Mouse (Mus musculus): ENCODE results near the gene Fate1. TPM values are rescaled to one million over a fixed set of nuclear protein-coding genes. Genes with fewer than 3 reads are reported as not detected.

Gene Fate1
- total and polyA plus RNA-seq, 3 experiments = not detected

DNA sequence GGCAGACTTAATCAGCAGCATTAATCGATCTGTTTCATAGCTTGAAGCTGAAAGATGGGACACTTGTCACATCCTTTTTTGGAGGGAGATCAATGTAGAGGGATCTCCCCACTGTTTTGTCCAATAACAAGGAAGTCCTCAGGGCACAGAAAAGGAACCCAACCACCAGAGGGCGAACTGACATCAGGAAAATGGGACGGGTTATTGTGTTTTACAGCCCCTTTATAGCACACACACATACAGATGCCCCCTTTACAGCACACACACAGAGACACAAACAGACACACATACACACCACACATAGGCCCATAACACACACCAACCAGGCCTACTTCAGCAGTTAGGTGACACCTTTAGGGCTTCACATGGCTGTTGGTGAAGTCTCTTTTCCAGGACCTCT lies 40.0 kb downstream of the Fate1 start:
- peak; percentile 2 for DNase-seq (ENCODE audit: low read depth, low spot score)
- no peaks in the 10 kb centered on the region for H3K4me1 ChIP-seq (ENCODE audit: control insufficient read depth in 1 of 2, insufficient read depth in 2 of 2, low read length in 2 of 2)
- no peak overlapping the region for H3K4me3 ChIP-seq (ENCODE audit: control insufficient read depth in 1 of 2, insufficient read depth in 1 of 2, low read depth in 2 of 2, low read length in 2 of 2)
- peak in 1 of 3 experiments; percentile 19; a peak in 2 of 6 replicates for TF ChIP-seq CTCF (IDR thresholded peaks at IDR 0.05 in 2 of 3, conservative IDR thresholded peaks at IDR 0.05 in 1 of 3; ENCODE audit: control insufficient read depth in 1 of 3, insufficient read depth in 1 of 3, low read depth in 2 of 3, low read length in 3 of 3, poor library complexity in 1 of 3, severe bottlenecking in 1 of 3)
- TF ChIP-seq TBP (IDR thresholded peaks at IDR 0.05; ENCODE audit: low read depth, low read length) = no peak
- peak; percentile 9; the same call in 1 of the 2 replicates for TF ChIP-seq RAD21 (IDR thresholded peaks at IDR 0.05; ENCODE audit: low read depth, low read length)
- no peaks in the 10 kb centered on the region for H3K27me3 ChIP-seq (ENCODE audit: control insufficient read depth in 1 of 2, insufficient read depth in 2 of 2, low read length in 2 of 2)
- H3K27ac ChIP-seq (ENCODE audit: control insufficient read depth, low read depth, low read length) = no peak overlapping the region
- no peak overlapping the region for H3K9ac ChIP-seq (ENCODE audit: control insufficient read depth, low read depth, low read length, poor library complexity, severe bottlenecking)
- no peaks in the 10 kb centered on the region for H3K9me3 ChIP-seq (replicated peaks; ENCODE audit: insufficient read depth, low read length)
- H3K79me2 ChIP-seq (ENCODE audit: control insufficient read depth, insufficient read depth, low read length, poor library complexity) = no peaks in the 10 kb centered on the region
- no peaks in the 10 kb centered on the region for H3K36me3 ChIP-seq (ENCODE audit: control insufficient read depth in 1 of 2, insufficient read depth in 2 of 2, low read length in 2 of 2)

DNA sequence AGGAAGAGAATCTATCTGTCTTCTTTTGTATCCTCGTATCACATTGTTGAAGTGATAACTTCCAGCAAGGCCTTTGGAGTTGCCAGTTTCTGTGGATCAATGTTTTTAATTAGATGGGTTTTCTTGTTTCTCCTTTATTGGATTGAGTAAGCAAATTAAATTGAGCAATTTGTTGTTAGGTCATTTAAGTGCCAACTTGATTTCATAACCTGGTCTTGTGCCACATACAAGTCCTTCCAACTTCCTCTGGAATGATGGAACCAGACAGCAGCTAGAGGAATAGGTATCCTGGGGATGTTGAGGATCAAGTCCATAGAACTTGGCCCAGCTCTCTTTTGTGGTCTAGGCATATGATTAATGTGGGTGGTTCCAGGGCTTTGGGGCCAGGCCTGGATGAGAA lies 49.5 kb downstream of the Fate1 start:
- DNase-seq (ENCODE audit: low read depth, low spot score) = no peak
- H3K36me3 ChIP-seq (ENCODE audit: control insufficient read depth in 1 of 2, insufficient read depth in 2 of 2, low read length in 2 of 2) = no peaks in the 10 kb centered on the region

DNA sequence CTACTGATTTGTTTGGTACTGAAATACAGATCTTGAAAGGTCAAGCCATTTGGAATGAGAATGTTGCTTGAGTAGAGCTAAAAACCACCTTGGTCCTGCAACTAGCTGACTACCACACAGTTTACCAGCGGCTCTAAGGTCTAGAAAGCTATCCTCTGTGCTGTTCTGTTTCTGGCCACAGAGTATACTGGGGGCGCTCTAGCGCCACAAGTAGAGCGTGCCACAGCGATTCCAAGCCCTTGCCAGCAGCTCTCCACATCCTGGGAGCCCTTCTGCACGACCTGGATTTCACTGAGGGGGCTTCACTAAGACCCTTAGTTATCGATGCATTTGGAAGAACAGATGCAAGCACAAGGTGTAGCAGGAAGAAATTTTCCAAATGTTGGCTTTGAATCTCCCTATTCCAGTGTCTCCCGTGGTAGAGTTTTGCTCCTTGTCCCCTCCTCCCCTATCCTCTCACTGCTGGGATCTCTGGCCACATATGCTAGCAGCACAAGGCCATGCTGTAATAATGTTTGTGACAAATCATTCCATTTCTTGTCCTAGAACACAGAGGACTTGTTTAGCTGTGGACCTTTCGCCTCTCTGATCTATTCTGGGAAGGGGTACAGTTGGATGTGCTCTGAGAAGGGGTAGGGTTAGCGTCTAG lies 50.1 kb downstream of the Fate1 start:
- Histone ChIP-seq H3K27me3 (ENCODE audit: control insufficient read depth in 1 of 2, insufficient read depth in 2 of 2, low read length in 2 of 2) (no peaks in the 10 kb centered on the region), H3K36me3 (ENCODE audit: control insufficient read depth in 1 of 2, insufficient read depth in 2 of 2, low read length in 2 of 2) (no peaks in the 10 kb centered on the region), H3K9ac (ENCODE audit: control insufficient read depth, low read depth, low read length, poor library complexity, severe bottlenecking) (no peak overlapping the region), H3K79me2 (ENCODE audit: control insufficient read depth, insufficient read depth, low read length, poor library complexity) (no peaks in the 10 kb centered on the region), H3K9me3 (replicated peaks; ENCODE audit: insufficient read depth, low read length) (no peaks in the 10 kb centered on the region), H3K27ac (ENCODE audit: control insufficient read depth, low read depth, low read length) (no peak overlapping the region), H3K4me1 (ENCODE audit: control insufficient read depth in 1 of 2, insufficient read depth in 2 of 2, low read length in 2 of 2) (no peaks in the 10 kb centered on the region), H3K4me3 (ENCODE audit: control insufficient read depth in 1 of 2, insufficient read depth in 1 of 2, low read depth in 2 of 2, low read length in 2 of 2) (no peak overlapping the region)
- no peak for DNase-seq (ENCODE audit: low read depth, low spot score)
- TF ChIP-seq CTCF (IDR thresholded peaks at IDR 0.05 in 2 of 3, conservative IDR thresholded peaks at IDR 0.05 in 1 of 3; ENCODE audit: control insufficient read depth in 1 of 3, insufficient read depth in 1 of 3, low read depth in 2 of 3, low read length in 3 of 3, poor library complexity in 1 of 3, severe bottlenecking in 1 of 3) (peak in 2 of 3 experiments; percentile 6 to 30; a peak in 2 of 6 replicates), MYC (IDR thresholded peaks at IDR 0.05; ENCODE audit: low read depth, low read length) (no peak), ELF1 (IDR thresholded peaks at IDR 0.05; ENCODE audit: low read depth, low read length) (no peak)

More for the DNA sequence above, 49.5 kb downstream of the Fate1 start:
- no peak for TF ChIP-seq USF2 (IDR thresholded peaks at IDR 0.05; ENCODE audit: borderline replicate concordance in 1 of 2, insufficient read depth in 1 of 2, low read depth in 1 of 2, low read length in 2 of 2)
- TF ChIP-seq TAL1 (IDR thresholded peaks at IDR 0.05; ENCODE audit: low read length) = no peak
- no peak for TF ChIP-seq GABPA (IDR thresholded peaks at IDR 0.05; ENCODE audit: low read depth, low read length)
- TF ChIP-seq POLR2A (IDR thresholded peaks at IDR 0.05; ENCODE audit: control insufficient read depth in 1 of 2, insufficient read depth in 1 of 2, low read depth in 1 of 2, low read length in 2 of 2, poor library complexity in 1 of 2) = no peak
- no peak for TF ChIP-seq JUND (IDR thresholded peaks at IDR 0.05; ENCODE audit: low read depth, low read length)
- no peak for TF ChIP-seq ZKSCAN1 (IDR thresholded peaks at IDR 0.05; ENCODE audit: low read depth, low read length)
- TF ChIP-seq KAT2A (conservative IDR thresholded peaks at IDR 0.05; ENCODE audit: low read depth, low read length) = no peak
- TF ChIP-seq MAZ (IDR thresholded peaks at IDR 0.05; ENCODE audit: low read depth, low read length) = no peak
- no peak for TF ChIP-seq RAD21 (IDR thresholded peaks at IDR 0.05; ENCODE audit: low read depth, low read length)
- TF ChIP-seq RCOR1 (IDR thresholded peaks at IDR 0.05; ENCODE audit: low read depth, low read length) = no peak
- no peak for TF ChIP-seq TCF12 (IDR thresholded peaks at IDR 0.05; ENCODE audit: low read depth, low read length)
- TF ChIP-seq ELF1 (IDR thresholded peaks at IDR 0.05; ENCODE audit: low read depth, low read length) = no peak
- TF ChIP-seq ZMIZ1 (IDR thresholded peaks at IDR 0.05; ENCODE audit: low read depth, low read length) = no peak
- TF ChIP-seq MXI1 (IDR thresholded peaks at IDR 0.05; ENCODE audit: low read depth, low read length) = no peak
- TF ChIP-seq ZC3H11A (IDR thresholded peaks at IDR 0.05; ENCODE audit: low read depth, low read length) = no peak
- TF ChIP-seq MYC (IDR thresholded peaks at IDR 0.05; ENCODE audit: low read depth, low read length) = no peak
- TF ChIP-seq POLR2AphosphoS5 (IDR thresholded peaks at IDR 0.05; ENCODE audit: borderline replicate concordance, low read depth, low read length) = no peak
- H3K79me2 ChIP-seq (ENCODE audit: control insufficient read depth, insufficient read depth, low read length, poor library complexity) = no peaks in the 10 kb centered on the region
- no peaks in the 10 kb centered on the region for H3K4me1 ChIP-seq (ENCODE audit: control insufficient read depth in 1 of 2, insufficient read depth in 2 of 2, low read length in 2 of 2)
- no peak overlapping the region for H3K9ac ChIP-seq (ENCODE audit: control insufficient read depth, low read depth, low read length, poor library complexity, severe bottlenecking)
- no peaks in the 10 kb centered on the region for H3K9me3 ChIP-seq (replicated peaks; ENCODE audit: insufficient read depth, low read length)
- no peaks in the 10 kb centered on the region for H3K27me3 ChIP-seq (ENCODE audit: control insufficient read depth in 1 of 2, insufficient read depth in 2 of 2, low read length in 2 of 2)
- H3K27ac ChIP-seq (ENCODE audit: control insufficient read depth, low read depth, low read length) = no peak overlapping the region
- H3K4me3 ChIP-seq (ENCODE audit: control insufficient read depth in 1 of 2, insufficient read depth in 1 of 2, low read depth in 2 of 2, low read length in 2 of 2) = no peak overlapping the region
